Mouse (Mus musculus) retina, adult 2 months (tissue): ENCODE measurements around the gene Sbsn.

Source experiments
- DNase-seq: peaks from one replicate; pipeline ENCODE4 v3.0.0-alpha.2; 2012; ENCODE audit warnings: low read depth, low spot score

The Sbsn gene

DNA sequence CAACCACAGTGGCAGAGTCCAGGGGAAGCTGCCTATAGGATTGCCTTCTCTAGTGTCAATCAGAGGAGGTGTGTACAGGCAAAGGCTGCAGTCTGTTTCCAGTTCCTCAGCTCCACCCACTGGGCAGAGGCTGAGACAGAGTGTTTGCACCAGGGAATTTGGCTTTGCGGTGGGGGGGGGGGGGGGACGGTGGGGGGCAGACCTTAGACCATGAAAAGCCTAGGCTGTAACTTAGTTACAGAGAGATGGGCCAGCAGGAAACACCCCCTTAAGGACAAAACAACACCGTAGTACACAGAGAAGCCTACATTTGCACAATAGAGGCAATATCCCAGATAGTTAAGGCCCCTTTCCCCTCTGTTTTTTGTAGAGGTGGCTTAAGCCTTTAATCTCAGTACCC, 5.7 kb downstream of the Sbsn start:
- DNase-seq: no peak

DNA sequence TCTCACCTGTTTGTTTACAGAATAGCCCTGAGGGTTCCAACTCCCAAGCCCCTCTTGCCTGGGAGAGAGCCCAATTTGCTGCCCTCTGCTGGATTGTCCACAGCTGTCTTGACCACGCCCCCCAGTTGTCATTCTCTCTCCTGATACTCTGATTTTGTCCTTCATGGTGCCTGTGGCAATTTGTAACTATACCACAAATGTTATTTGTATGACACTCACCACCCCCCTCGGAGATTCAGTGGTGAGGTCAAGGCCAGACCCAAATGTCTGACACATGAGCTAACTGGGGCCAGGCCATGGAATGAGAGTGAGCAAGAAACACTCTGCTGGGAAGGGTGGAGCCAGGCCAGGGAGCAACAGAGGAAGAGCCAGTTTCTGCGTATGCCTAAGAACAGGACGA, 7.6 kb downstream of the Sbsn start:
- DNase-seq: no peak

DNA sequence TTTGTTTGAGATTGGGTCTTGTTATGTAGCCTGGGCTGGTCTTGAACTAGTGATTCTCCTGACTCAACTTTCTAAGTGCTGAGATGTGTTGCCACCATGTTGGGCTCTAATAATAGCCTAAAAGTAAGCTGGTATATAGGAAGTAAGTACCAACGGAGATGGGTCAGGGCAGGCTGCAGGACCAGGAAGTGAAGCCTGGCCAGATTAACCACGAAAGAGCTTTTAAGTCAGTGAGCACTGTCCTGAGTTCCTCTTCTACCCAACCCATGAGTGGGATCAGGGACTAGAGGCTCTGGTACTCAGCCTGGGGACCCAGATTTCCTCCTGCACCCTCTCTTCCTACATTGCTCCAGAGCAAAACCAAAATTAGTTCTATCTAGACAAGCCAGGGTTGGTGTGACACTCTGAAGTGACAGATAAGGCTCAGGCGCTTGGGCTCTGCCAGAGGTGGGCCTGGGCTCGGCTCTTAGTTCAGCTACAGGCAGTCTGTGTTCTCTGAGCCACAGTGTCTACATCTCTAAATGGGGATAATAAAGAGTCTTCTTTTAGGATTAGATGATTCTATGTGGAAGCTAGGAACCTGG, 10.6 kb downstream of the Sbsn start:
- no peak for DNase-seq

DNA sequence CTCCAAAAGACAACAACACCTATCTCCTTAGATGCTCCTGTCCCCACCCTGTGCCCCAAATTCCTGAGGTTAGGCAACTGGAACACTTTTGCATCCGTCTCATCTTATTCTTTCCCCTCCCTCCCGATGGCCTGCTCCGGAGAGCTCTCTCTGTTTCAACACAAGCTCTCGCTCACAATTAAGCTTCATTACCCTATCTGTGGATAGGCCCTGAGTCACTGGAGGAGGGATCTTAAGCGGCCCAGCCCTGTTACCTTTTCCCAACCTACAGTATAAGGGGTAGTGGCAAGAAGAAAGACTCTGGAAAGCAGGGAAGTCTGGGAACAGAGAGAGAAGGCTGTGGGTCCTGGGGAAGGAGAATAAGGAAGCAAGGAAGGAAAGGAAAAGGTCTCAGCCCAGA, 12.2 kb downstream of the Sbsn start, which contains the start of gene Dmkn:
TSS of gene Dmkn (plus strand) at position 301 of the 400 bp plus-strand sequence.
- no peak for DNase-seq

DNA sequence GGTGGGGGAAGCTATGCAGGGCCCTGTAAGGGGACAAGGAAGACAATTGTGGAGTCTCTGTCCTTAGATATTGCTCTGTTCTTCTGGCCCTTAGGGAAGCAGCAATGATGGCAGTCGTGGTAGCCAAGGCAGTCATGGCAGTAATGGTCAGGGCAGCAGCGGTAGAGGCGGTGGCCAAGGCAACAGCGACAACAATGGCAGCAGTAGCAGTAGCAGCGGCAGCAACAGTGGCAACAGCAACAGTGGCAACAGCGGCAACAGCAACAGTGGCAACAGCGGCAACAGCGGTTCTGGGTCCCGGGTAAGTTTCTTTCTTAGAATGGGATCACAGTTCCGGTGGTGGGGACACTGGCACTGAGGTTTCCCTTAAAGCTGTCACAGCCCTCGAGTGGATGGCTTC, 13.9 kb downstream of the Sbsn start:
- DNase-seq: no peak

DNA sequence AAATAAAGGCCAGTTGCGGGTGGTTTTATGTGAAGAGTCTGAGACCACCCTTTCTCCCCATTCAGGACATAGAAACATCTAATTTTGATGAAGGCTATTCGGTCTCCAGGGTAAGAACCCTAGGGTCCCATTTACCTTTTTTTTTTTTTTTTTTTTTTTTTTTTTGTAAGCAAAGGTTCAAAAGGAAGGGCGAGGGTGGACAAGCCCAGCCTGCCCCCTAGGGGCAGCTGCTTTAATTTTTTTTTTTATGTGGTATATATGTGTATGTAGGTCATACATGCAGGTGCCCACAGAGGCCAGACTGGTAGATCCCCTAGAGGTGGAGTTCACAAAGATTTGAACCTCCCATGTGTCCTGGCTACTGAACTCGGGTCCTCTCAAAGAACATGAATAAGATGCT, 15.1 kb downstream of the Sbsn start:
- no peak for DNase-seq

DNA sequence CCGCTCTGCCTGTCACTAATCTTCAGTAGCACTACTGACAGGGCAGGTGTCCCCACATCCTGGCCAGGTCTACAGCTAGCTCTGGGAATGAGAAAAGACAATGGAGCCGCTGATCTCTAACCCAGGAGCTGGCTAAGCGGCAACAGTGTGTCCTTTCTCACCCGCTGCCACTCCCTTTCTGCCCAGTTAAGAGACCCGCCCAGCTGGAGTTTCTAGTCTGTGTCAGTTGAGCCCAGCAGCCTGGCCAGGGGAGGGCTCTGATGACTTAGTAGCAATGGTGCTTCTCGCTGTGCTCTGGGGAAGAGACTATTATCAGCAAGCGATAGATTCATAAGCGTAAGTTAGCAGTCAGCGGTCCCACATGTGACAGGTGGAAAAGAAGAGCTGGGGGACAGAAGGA, 18.0 kb downstream of the Sbsn start:
- no peak for DNase-seq

DNA sequence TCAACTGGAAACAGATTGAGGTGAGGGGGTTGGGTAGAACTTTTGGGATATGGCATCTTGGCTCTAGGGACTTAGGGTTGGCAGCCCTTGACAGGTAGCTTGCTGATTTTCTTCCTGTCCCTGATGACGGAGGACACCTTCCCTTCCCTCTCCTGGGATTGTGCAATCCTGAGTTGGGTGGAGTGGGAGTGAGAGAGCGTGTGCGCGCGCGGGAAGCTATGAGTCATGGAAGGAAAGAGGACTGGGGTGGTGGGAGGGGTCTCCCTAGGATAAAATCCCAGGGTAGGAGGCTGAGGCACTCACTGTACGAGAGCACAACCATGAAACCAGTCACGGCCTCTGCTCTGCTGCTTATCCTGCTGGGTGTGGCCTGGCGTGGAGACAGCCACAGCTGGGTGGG, 24.8 kb downstream of the Sbsn start:
- DNase-seq: no peak

DNA sequence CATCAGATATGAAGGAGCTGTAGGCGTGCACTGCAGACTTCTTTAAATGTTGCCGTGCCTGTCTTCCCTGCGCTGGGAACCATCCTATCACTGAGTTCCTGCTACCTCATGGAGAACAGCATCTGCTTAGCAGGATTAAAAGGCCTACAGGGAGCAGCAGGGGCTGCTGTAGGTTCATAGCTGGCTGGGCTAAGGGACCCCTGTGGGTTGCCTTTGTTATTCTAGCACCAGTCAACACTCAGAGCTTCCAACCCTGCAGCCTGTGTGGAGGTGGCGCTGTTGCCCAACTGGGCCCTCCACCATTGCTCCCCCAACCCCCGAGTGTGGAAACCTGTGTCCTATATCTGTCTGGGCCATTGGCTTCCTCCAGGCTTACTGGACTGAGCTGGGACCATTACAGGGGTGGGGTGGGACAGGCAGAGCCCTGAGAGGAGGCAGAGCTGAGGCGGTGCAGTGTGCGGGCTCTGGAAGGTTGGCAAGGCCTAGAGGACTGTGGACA, 25.9 kb downstream of the Sbsn start:
- no peak for DNase-seq

DNA sequence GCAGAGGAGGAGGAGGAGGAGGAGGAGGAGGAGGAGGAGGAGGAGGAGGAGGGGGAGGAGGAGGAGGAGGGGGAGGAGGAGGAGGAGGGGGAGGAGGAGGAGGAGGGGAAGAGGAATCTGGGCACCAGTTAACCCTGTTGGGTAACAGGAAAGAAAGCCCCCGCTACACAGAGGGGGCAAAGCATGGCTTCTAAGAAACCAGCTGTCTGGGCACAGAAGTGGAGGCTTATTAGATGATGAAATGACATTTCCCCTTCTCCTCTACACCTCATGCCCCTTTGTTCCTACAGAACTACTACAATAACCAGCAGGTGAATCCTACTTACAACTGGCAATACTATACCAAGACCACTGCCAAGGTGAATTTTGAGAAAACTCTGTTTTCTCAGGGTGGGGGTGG, 26.6 kb downstream of the Sbsn start:
- DNase-seq: no peak

DNA sequence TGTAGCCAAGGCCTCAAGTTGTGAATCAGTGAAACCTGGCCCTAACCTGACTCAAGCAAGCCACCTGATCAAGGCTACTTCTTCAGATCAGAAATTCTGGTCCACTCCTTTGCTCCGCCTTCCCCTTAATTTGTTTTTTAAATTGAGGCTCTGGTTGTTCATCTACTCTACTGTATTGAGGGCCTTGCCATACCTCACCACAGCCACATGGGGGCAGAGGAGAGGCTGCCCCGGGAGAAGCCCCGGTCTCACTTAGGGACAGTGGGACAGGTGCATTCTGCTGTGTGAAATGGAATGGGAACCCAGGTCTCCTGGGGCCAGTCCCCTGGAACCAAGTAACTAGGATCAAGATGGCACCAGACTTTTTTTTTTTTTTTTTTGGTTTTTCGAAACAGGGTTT, 30.5 kb downstream of the Sbsn start:
- no peak for DNase-seq

DNA sequence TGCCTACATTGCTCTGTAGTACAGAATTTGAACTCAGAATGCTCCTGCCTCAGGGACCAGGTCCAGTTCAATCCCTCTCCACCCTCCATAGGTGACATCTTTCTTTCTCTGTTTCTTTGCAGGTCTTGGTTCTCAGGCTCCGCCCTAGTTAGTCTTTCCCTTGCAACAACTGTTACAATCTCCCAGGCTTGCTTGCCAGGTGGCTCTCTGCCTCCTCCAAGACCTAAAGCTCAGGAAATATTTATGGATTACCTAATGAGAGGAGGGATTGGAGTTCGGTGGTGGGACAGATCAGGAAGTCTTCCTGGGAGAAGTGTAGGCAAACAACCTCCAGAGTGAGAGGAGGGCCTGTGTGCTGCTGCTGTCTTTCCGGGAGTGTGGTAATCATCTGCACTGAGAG, 31.4 kb downstream of the Sbsn start:
- no peak for DNase-seq

DNA sequence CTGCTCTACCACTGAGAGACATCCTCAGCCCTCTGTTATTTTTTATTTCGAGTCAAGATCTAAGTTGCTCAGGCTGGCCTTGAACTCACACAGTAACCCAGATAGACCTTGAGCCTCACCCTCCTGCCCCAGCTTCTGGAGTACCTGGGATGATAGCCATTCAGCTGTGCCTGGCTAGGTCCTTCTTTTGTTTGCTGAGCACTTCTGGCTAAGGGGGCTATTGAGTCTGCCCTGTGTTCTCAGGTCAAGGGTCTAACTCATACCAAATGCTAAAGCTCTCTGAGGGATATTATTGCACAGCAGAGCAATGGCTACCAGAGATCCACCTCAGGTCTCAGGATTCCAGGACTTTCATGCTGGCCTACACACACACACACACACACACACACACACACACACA, 33.9 kb downstream of the Sbsn start:
- no peak for DNase-seq

DNA sequence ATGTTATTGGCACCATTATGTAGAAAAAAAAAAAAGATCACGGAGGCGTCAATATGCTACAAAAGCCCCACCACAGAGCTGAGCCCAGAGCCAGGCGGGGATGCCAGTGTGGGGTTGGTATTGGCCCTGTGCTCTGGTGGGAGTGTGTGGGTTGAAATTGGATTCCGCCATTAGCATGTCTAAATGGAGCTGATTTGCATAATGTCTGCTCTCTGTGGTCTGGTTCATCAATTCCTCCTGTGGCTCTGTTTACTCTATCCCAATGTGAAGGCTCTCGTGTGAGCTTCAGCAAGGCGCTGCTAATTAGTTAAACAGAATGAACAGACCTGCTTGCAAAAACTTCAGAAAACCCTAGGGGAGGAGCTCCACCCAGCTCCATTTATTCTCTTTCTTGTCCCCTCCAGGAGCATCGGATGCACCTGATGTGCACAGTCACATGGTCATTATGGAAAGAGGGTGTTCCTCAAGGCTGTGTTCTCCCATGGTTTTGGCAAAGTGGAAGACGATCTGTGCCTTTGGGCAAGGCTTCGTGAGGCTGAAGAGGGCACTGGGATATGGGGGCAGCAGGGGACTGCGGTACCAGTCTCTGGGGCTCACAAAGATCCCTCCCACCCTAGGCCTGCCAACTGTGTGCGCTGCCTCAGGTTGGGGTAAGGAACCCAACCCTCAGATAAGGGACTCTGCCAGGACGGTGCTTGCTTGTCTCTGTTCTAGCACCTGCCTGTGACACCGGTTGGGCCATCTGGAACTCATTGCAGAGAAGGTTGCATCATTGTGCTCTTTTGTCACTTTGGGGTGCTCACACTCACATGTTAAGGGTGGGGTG, 34.7 kb downstream of the Sbsn start:
- no peak for DNase-seq

DNA sequence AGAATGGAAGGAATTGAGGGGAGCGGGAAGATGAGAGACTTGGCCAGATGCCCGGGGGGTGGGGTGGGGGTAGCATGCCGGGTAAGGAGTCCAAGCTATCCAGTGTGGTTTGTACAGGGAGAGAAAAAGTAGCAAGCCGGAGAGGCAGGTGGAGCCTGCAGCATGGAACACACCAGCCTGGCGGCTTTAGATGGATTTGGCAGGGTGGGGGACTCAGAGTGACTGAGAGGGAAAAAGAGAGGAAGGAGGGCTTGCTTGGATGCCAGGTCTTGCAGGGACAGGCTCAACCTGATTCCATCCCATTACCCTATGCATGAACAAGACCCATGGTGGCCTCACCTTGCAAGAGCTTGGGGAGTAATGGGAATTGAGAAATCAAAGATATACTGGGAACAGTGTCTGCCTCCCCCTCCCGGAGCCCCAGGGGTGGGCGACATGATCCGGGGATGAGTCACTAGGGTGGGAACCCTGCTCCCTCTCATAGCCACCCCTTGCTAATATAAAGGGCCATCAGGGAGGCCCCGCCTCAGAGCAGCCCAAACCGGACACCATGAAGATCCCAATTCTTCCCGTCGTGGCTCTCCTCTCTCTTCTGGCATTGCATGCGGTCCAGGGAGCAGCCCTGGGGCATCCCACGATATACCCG, 36.2 kb downstream of the Sbsn start, which contains the start of gene Krtdap:
TSS of gene Krtdap (plus strand) at position 520 of the 646 bp plus-strand sequence.
- DNase-seq: no peak

DNA sequence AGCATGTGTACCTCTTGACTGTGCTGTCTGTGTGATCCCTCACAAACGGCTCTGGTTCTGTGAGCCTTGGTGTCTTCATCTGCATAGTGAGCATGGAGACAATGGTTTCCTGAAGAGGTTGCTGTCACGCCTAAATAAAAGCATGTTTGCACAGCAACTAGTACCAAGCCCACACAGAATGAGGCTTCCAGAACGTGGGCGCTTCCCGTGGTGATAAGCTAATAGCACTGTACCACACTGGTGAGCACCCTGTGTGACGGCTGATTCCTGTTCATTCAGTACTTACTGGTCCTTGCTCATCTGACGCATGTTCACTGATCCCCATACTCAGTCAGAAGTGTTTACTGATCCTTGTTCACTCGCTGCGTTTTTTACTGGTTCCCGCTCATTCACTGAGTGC, 38.9 kb downstream of the Sbsn start:
- no peak for DNase-seq

DNA sequence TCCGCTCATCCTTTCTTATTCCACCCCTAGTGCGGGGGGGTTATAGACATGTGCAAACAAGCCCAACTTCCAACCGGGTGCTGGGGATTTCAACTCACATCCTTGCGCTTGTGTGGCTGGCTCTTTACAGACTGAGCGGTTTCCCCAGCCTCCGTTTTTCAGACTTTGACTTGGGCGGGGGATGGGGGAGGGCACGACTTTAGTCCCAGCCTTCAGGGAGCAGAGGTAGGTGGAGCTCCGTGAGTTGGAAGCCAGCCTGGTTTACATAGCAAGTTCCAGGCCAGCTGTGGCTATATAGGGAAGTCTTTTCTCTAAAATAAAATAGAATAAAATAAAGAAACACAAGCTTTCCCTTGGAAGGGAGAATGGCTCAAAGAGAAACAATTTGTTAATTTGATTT, 40.6 kb downstream of the Sbsn start:
- DNase-seq: no peak

DNA sequence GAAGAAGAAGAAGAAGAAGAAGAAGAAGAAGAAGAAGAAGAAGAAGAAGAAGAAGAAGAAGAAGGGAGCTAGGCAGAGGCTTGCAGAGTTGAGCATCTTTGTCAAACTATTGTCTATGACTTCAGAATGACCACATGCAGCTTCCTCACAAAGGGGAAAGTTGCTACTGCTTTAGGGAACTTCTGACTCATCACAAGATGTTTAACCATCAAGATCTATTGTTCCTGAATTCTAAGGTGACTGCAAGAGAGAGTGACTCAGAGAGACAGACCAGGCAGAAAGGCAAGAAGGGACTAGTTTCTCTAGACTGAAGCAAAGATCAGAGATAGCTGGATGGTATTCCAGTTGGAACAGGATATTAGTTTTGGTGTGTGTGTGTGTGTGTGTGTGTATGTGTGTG, 43.6 kb downstream of the Sbsn start:
- DNase-seq: no peak

DNA sequence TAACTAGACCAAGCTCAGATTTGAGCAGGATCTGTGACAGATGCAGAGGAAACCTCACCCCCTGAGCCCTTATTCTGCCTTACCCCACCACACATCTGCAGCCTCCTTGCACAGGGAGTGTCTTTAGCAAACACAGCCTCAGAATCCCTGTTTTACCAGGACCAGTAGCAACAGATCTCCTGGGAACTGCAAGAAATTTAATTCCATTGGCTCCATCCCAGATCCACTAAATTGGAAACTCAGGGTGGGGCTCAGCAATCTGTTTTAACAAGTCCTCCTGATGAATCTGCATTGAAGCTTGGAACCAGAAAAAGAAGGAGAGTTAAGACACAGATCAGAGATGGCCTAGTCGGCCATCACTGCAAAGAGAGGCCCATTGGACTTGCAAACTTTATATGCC, 45.5 kb downstream of the Sbsn start:
- DNase-seq: no peak

DNA sequence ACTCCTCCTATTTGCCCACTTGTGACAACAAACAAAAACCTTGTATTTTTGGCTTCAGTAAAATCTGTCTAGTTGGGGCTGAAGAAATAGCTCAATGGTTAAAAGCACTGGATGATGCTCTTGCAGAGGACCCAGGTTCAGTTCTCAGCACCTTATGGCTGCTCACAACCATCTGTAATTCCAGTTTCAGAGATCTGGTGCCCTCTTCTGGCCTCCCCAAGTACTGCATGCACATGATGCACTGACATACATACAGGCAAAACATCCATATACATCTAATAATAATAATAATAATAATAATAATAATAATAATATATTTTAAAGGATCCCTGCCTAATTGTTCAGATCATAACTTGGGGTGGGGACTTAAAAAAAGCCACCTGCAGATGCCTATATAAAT, 49.4 kb downstream of the Sbsn start:
- no peak for DNase-seq

DNA sequence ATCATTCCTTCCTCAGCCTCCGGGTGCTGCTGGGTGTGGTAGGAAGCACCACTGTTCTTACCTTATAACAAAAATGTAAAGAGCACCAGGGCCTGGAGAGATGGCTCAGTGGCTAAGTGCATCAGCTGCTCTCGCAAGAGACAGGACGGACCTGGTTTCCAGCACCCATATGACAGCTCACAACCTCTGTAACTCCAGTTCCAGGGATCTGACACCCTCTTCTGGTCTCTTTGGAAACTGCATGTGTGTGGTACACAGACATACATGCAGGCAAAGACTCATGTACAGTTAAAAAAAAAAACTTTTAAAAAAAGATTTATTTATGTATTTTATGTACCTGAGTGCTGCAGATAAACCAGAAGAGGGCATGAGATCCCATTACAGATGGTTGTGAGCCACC, 52.0 kb downstream of the Sbsn start:
- no peak for DNase-seq

DNA sequence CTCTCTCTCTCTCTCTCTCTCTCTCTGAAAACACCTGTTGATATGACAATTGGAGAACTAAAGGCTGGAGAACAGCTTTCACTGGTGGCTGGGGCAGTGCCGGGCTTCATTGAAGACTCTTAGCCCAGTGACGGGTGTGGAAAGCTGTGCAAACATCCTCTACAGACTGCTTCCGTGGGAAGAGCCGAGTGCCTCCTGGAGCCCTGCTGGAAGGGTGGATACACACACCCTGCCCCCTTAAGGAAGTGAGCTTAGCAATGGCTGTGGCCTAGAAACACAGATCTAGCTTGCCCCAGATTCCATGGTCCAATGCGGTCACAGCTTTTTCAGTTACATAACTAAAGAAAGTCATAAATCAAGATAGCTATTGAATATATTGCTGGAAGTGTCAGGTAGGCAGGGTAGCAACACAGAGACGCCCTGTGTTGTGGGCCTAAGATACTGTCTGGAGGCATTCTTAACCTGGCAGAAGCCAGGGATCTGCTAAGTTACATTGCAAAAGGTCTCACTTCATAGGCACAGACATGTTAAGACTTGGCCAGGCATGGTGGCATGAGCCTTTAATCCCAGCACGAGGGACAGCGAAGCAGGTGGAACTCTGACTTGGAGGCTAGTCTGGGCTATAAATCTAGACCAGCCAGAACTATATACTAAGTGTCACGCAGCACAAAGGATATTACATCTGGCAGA, 52.9 kb downstream of the Sbsn start:
- DNase-seq: no peak
